Mouse (Mus musculus): ENCODE results near the gene Dpm2.
A peak's percentile ranks its signal among the peaks of the same experiment; 100 is the strongest.

Gene Dpm2

GRCm38 (mm10) chr2:32547964-32548739, 22.5 kb upstream of the Dpm2 start:
- peak; percentile 63 for DNase-seq

GRCm38 (mm10) chr2:32549171-32549570, 21.5 kb upstream of the Dpm2 start:
- no peak for DNase-seq

DNA sequence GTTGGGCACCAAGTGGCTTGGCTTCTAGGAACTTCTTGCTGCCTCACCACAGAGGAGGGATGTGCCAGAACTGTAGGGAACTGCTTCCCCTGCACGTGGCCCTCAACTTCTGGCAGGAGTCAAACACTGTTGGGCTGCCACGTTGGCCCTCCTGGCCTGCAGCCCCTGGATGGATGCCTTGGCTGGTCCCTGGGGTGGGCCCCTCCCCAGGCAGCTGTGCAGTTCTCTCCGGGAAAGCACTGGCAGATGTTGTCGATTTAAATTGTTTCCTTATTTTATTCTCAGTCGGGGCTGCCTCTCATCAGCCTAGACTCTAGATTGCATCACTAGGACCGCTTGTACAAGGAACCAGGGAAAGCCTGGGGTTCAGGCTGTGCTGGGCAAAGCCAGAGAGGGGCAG, 20.9 kb upstream of the Dpm2 start:
- DNase-seq = no peak

DNA sequence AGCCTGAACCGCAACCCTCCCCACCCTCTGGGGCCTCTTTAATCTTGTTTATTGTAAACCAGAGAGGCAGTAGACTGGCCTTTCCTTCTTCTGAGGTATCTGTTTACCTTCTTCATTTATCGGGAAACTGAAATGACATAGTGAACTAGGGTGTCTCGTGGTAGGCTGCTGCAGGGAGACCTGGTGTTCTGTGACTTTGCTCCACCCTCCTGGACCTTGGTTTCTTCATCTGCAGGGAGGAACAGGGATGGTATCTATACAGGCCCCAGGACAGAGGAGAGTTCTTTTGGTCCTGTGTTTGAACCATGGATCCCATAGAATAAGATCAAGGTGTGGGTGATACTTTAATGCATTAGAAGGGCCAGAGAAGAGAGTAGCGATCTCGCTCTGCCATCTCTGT, 19.4 kb upstream of the Dpm2 start:
- no peak for DNase-seq

- no peak for DNase-seq
Observed at GRCm38 (mm10) chr2:32553592-32554148, 17.0 kb upstream of the Dpm2 start.

DNA sequence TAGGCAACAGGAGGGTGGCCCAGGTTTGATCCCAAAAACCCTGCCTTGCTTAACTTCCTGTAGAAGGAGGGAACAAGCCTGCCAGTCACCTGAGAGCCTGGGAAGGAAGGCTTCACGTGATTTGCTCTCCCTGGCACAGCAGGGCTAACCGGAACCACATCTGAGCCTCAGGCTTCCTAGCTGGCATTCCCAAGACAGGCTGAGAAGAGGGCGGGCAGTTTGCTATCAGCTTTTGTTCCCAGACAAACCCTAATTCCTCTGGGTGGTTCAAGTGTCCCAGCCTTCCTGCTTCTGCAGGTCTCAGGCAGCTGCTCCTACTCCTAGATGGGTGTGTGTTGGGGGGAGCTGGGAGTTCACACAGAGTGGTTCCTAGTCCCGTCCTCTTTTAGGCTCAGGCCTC, 15.2 kb upstream of the Dpm2 start:
- peak; percentile 31 for DNase-seq

DNA sequence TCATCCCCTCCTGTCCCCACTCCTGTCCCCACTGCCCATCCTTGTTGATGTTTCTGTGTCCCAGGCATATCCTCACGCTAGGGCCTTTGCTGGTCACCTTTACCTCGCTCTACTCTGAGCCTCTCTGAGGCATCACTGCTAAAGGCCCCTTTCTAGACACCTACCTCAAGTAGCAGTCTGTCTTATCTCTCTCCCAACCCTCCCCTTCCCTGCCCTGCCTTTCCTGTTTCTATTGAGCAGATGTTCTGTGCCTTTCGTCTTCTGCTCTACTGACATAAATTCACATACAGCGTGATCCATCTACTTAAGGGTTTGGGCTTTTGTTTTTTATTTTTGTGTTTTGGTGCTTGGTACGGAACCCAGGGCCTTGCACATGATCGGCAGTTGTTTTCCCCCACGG, 14.6 kb upstream of the Dpm2 start:
- DNase-seq = no peak

- no peak for DNase-seq
Observed at GRCm38 (mm10) chr2:32559570-32559969, 11.1 kb upstream of the Dpm2 start.

DNA sequence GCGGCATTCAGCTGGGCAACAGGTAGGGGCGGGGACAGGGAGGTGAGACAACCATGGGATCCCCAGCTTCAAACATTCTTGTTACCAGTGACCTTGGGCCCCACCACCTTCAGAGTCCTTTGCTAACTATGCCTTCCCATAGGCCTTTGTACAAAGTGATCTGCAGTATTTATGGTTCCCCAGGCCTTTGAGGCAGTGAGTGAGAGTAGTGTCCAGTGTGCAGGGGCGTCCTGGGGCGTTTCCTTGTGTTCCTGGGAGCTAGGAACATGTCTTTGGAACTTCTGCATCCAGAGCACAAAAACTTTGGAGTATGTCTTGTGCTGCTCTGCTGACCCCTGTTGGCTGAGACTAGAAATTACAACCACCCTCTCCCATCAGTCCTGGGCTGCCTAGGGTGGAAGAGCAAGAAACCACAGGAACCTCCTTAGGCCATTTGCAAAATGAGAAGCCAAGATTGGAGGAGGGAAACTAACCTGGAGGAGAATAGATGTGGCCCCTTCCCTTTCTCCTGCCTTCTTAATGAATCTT, 4.1 kb upstream of the Dpm2 start:
- peak; percentile 75 for DNase-seq

- DNase-seq = no peak
Observed at GRCm38 (mm10) chr2:32568149-32568548, 2.5 kb upstream of the Dpm2 start.

- DNase-seq = no peak
Observed at GRCm38 (mm10) chr2:32568941-32569340, 1.7 kb upstream of the Dpm2 start.

- DNase-seq = no peak
Observed at GRCm38 (mm10) chr2:32572196-32572595, 1.5 kb downstream of the Dpm2 start.

DNA sequence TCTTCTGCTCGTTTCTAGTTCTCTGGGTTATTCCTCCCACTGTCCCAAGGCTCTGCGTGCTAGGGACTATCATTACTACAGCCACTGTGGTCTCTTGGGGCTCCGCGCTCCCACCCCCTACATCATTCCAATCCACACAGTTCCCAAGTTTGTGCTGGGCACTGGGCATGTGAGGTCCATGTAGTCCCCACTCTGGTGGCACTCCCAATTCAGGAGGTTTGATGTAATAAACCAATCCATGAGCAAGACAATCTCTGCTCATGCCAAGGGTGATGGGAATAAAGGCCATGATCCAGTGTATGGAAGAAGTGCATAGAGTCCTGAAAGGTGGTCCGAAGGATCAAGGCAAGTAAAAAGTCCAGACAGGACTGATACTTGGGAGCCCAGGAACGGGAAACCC, 3.8 kb downstream of the Dpm2 start, which contains the start of gene Pip5kl1:
Pip5kl1 (plus strand) TSS at position 301 of the 400 bp plus-strand sequence.
- DNase-seq = no peak

GRCm38 (mm10) chr2:32574901-32575585, 4.4 kb downstream of the Dpm2 start:
- peak; percentile 59 for DNase-seq

DNA sequence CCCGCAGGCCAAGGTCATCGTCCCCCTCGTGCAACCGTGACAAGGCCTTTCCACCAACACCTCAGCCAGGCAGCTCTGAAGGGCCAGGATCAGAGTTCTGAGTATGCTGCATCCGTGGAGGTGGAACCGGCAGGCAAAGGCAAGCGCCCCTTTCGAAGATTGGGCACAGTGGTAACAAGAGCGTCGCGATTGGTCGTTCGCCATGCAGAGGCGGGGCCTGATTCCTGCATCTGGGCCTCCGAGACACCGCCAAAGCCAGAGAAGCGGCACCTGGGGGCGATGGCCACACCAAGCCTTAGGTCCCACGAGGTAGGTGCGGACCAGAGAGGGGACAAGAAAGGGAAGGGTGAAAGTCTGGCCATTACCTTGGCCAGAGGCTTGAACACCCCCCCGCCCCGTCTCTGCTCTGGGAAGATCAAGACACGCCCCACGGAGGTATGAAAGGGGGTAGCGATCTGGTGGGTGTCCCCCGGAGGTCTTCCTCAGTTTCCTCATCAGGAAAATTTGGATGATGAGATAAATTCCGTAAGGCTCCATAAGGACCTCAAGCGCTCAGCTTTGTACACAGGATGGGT, 5.0 kb downstream of the Dpm2 start, which contains the start of gene 9430097D07Rik:
9430097D07Rik (minus strand) TSS at position 99 of the 575 bp plus-strand sequence.
- no peak for DNase-seq

DNA sequence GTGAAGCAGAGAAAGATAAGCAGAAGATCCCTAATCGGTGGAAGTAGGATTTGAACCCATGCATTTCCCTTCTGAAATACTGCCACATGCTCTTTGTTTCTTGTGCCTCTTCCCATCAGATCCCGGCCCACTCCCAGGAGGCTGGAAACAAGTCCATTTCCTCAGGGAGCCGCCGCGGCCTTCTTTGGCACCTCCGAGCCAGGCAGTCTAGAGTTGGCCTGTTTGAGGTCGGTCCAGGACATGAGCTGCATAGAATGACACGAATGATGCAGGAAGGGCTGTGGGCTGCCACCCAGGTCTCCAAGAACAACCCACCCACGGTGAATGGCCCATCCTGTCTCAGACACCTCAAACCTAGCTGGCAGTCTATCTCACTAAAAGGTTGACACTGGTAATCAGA, 5.9 kb downstream of the Dpm2 start:
- no peak for DNase-seq

DNA sequence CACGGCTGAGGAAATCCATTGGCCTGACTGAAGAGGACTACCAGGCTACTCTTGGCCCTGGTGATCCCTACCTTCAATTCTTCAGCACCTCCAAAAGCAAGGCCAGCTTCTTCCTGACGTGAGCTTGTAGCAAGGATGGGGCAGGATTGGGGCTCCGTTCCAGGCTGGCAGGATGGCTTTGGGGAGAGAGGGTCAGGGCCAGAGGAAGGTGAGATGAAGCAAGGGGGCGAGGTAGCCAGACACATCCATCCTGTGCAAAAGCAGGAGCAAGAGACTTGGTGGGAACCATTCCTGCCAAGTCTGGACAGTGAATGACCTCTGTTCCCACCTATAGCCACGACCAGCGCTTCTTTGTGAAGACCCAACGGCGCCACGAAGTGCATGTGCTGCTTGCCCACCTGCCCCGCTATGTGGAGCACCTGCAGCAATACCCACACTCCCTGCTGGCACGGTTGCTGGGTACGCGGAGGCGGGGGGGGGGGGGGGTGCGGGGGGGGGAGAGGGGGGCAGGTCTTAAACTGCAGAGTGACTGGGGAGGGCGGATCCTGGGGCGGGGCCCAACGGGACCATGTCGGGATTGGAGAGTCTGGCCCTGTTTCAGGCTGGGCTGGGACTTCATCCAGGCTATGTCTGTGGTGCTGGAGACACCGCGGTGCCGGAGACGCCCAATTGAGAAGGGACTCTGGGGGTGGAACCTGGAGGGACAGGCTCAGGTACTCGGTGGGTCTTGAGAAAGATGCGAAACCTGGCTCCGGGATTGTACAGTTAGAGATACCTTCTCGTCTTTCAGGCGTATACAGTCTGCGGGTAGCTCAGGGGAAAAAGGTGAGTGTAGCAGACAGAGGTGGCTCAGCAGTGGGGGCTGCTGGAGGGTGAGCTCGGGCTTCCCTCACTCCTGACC, 7.7 kb downstream of the Dpm2 start:
- peak; percentile 50 for DNase-seq

DNA sequence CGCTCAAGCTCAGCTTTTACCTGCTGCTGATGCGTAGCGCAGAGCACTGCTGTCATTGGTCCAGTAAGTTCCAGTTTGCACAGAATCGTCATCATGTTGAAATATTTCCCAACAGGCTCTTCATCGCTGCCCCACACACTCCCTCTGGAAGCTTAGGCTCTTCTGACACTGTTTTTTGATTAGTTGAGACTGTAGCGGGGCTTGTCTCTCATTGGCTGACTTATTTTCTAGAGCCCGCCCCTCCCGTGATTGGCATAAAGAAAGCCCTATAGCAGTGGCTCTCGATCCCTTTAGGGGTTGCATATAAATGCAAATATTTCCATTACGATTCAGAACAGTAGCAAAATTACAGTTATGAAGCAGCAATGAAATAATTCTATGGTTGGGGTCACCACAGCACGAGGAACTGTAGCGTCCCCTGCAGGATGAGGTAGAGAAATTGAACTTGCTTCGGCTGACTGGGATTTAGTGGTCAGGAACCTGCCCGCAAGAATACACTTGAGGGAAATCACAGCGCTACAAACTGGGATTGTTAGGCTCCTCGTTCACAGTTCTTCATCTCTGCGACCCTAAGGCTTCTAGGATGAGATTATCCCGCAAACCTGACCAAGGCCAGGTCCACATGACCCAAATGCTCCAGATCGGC, 10.9 kb downstream of the Dpm2 start:
- DNase-seq = peak; percentile 32

GRCm38 (mm10) chr2:32582830-32583799, 12.5 kb downstream of the Dpm2 start:
- DNase-seq = peak; percentile 82

- no peak for DNase-seq
Observed at GRCm38 (mm10) chr2:32585149-32585714, 14.6 kb downstream of the Dpm2 start.

Data from kidney, adult 18-20 months (tissue).